Mouse (Mus musculus): ENCODE data around the gene Eefsec. TPM values are rescaled to one million over a fixed set of nuclear protein-coding genes. Genes with fewer than 3 reads are reported as not detected.

Gene Eefsec
- total RNA-seq, 1 experiment from 2014 or later, result 15.0 TPM

GRCm38 (mm10) chr6:88416130-88416758 is 30.1 kb downstream of the Eefsec start:
- DNase-seq, result no peak

DNA sequence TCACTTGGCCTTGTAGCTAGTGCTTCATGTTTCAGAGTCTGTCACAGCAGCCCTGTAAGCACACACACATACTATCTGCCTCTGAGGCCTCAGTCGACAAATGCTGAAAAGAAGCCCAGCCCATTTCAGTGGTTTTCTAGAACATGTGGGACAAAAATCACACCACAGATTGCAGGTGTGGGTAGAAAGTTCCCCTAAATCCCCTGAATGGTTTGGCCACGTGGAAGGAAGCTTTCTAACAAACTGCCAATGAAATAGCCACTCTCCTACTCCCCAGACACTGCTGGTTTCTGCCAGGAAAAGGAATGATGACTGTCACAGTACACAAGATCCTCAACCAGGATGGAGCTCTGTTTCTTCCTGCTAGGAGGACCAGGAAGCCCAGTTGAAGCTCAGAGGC is 33.7 kb downstream of the Eefsec start:
- DNase-seq, result no peak

DNA sequence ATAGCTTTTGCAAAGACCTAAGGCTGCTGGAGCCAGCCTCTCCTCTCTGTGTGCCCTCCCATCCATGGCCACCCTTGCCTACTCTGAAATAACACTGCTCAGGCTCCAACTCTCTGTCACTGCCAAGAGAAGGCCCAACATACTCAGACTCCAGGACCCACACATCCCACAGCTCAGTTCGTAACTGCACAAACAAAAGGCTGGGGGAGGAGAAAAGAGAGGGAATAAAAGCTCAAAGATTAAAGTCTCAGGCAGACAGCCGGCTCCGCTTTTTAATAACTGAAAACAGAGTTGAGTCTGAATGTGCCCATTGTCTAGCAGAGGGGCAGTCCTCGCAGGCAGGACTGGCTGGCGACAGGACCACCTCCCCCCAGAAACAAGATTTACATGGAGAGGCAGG is 36.8 kb downstream of the Eefsec start:
- no peak for DNase-seq

GRCm38 (mm10) chr6:88400451-88400850 is 45.9 kb downstream of the Eefsec start:
- DNase-seq, result no peak

DNA sequence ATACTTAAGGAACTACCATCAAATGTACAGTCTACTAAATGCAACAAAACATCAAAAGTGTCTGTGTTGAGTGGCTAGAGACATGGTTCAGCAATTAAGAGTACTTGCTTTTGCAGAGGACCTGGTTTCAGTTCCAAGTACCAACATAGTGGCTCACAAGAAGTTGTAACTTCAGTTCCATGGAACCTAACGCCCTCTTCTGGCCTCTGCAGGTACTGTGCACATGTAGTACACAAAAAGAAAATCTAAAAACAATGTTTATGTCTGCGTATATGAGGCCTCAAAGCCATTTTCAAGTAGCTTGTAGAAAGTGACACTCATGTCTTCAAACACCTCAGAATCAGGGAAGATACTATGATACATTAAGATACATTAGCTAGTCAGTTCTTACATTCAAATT is 48.4 kb downstream of the Eefsec start:
- DNase-seq, result no peak

GRCm38 (mm10) chr6:88388946-88389345 is 57.4 kb downstream of the Eefsec start:
- no peak for DNase-seq

- DNase-seq, result no peak
Observed at GRCm38 (mm10) chr6:88387836-88388724, 58.3 kb downstream of the Eefsec start.

GRCm38 (mm10) chr6:88384420-88385053 is 61.8 kb downstream of the Eefsec start:
- no peak for DNase-seq

DNA sequence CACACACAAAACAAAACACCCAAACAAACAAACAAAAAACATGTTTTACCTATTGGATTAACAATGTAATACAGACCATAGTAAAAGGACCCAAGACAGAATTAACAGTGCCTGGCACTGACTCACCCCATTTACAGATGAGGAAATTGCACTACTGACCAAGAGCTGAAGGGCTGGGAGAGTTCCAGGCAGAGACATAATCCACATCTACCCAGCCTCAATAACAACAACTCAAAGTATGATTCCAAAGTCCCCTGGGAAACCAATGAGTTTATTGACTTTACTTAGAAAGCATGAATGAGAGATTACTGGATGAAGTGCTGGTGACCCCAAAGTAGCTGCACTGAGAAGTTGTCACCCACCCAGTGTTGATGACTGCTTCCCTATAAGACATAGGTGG is 62.6 kb downstream of the Eefsec start:
- DNase-seq, result no peak

DNA sequence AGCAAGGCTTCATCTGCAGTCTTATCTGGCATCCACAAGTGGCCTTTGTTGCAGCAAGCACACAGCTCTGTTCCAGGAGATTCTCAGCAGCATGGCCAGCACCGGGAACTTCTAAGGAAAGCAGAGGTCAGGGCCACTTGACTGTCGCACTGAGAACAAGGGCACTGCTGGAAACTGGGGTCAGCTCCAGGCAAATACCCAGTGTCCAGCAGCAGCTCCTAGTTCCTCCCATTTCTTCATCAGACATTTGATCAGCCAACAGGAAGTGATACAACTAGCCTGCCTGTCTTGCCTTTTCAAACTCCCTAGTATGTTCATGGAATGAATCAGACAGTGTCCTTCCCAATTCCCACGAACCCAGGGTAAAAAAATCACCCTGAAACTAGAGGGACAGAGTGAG is 66.6 kb downstream of the Eefsec start:
- peak; percentile 7 for DNase-seq

DNA sequence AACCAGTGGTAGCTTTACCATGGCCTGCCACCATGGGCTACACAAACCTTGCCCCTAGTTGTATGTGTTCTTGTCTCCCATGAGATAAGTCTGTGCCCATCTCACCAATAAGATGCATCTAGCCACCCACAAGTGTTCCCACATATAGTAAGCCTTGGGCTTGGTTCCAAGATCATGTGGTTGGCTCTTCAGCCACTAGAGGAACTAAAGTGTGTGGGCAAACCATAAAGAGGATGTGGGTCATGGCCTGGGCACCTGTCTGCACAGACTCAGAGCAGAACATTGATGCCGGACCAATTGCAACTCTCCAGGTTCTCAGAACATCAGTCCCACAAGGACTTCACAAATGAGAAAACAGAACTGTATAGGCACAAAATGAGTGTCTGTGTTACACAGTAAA is 67.5 kb downstream of the Eefsec start:
- no peak for DNase-seq

- peak; percentile 33 for DNase-seq
Observed at GRCm38 (mm10) chr6:88374247-88374646, 72.1 kb downstream of the Eefsec start.

GRCm38 (mm10) chr6:88369851-88370635 is 76.3 kb downstream of the Eefsec start:
- DNase-seq, result peak; percentile 75

- DNase-seq, result no peak
Observed at GRCm38 (mm10) chr6:88363475-88364012, 82.8 kb downstream of the Eefsec start.

DNA sequence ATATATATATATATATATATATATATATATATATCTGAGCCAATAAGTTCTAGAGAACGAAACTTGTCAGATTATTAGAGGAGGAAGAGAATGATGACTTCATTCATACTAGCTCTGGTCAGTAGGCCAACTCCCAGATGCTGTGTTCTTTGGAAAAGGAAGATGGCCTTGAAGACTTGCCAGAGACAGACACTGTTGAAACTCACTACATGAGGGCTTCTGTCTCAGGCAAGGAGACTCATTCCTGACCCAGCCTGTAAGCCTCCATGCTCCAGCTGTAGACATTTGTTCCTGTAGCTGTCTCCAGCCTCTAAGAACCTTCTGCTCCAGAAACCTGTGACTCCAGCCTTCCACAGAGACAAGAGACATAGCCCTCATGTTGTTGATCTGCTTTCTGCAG is 85.2 kb downstream of the Eefsec start:
- no peak for DNase-seq

DNA sequence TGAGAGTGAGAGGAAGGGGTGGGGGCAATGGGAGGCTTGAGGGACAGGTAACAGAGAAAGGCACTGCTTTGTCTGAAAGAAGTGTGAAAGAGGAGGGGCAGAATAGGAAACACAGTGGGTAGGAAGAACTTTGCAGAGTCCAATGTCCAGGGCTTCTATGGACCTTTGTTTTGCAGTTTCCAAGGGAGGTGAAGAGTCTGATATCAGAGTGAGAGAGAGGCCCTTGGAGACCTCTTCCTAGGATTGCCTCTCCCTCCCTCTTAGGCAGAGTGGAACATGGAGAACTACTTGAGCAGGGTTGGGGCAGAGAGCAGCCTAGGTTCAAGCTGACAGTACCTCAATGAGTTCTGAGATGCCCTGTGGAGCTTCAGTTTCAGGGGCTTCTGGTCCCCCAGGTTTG is 88.1 kb downstream of the Eefsec start:
- no peak for DNase-seq

GRCm38 (mm10) chr6:88355866-88356265 is 90.5 kb downstream of the Eefsec start:
- DNase-seq, result no peak

DNA sequence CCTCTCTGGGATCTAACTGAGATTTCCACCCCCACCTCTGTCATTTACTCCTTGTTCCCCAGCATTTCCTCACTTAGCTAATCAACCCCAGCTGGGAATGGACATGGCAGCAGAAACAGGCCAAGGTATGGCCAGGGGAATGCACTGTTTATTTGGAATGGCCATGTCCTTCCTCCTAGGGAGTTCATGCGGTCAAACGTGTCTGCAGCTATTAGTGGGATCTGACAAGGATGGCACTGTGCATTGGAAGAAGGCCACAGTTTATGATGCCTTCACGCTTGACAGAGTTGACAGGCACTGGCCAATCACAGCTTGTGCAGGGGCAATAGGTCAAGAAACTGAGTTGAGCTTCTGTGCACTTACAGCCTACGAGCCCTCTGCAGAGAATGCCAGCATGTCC is 93.8 kb downstream of the Eefsec start:
- DNase-seq, result no peak

- DNase-seq, result no peak
Observed at GRCm38 (mm10) chr6:88346776-88347175, 99.6 kb downstream of the Eefsec start.

- DNase-seq, result no peak
Observed at GRCm38 (mm10) chr6:88345311-88345710, 101.0 kb downstream of the Eefsec start.

DNA sequence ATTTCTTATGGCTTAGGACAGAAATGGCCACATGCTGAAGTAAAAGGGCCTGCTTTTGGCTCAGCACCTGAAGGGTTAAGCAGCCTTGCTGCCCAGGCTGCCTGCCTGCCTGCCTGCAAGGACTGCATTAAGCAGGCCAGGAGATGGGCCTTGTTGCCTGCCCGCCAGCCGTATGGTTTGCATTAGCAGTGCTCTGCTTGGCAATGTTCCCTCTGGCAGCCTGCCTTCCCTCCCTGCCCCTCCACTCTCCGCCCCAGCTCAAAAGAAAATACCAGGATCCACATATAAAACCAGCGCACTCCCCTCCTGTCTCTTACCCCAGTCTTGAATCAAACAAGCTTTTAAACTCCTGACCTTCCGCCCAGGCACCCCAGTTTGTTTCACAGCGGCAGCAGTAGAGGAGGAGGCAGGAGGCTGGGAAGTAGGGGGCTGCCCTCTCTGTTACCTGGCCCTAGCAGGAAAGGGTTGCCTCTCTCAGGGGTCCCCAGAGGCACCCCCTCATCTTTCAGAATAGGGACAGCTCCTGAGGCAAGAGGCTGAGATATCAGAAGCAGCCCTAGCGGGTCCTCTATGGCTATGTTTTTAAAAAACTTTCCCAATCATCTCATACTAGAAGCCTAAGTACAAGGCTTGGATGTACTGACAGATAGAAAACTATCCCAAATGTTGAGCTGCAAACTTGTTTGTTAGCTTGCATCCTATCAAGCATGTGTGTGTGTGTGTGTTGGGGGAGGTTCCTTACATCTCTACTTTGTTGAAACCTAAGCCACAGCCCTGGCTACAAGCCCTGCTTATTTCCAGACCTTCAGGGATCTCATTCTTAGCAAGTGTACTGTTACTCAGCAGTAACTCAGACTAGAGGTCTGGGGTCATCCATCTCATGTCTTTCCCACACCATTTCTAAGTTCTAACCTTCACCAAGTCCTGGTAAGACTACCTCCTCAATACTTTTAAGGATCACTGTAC is 102.6 kb downstream of the Eefsec start:
- peak; percentile 86 for DNase-seq
